Mouse (Mus musculus): ENCODE data around the gene Yap1. TPM values are rescaled to one million over a fixed set of nuclear protein-coding genes. Genes with fewer than 3 reads are reported as not detected.

Gene Yap1
- polyA plus RNA-seq, 1 experiment = 12.5 TPM

- no peak overlapping the region for H3K27ac ChIP-seq (ENCODE audit: insufficient read depth, low read length)
- peaks cover 5% of the 10 kb centered on the region; the same call in 1 of the 2 replicates for H3K4me1 ChIP-seq (ENCODE audit: control insufficient read depth, insufficient read depth, low read length)
- TF ChIP-seq CTCF (IDR thresholded peaks at IDR 0.05; ENCODE audit: extremely low read depth, insufficient read depth, low read length) (no peak), POLR2A (IDR thresholded peaks at IDR 0.05; ENCODE audit: extremely low read depth, insufficient read depth, low read length) (no peak)
- H3K4me3 ChIP-seq (ENCODE audit: insufficient read depth, low read length) = no peak overlapping the region
Measured at GRCm38 (mm10) chr9:7979153-7979916, 25.1 kb downstream of the Yap1 start.

- Histone ChIP-seq H3K4me3 (ENCODE audit: insufficient read depth, low read length) (no peak overlapping the region), H3K27ac (ENCODE audit: insufficient read depth, low read length) (no peak overlapping the region)
- no peak for TF ChIP-seq POLR2A (IDR thresholded peaks at IDR 0.05; ENCODE audit: extremely low read depth, insufficient read depth, low read length)
- no peak for TF ChIP-seq CTCF (IDR thresholded peaks at IDR 0.05; ENCODE audit: extremely low read depth, insufficient read depth, low read length)
Measured at GRCm38 (mm10) chr9:7978502-7978901, 25.9 kb downstream of the Yap1 start.

DNA sequence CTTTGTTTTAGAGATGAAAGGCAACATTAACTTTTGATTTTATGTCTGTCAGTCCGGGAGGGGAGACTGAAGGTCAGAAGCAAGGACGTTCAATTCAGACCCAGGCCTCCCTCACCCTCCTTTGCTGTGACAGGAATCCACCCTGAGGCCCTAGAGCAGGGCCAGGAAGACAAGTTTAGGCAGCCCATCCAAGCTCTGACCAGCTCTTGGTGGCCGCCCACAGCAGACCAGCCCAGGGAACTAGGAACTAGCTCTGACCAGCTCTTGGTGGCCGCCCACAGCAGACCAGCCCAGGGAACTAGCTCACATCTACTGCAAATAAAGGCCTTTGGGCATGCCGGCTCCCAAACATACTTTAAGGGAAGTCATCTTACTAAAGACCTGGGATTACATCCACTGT lies 26.8 kb downstream of the Yap1 start:
- Histone ChIP-seq H3K27ac (ENCODE audit: insufficient read depth, low read length) (no peak overlapping the region), H3K4me3 (ENCODE audit: insufficient read depth, low read length) (no peak overlapping the region), H3K4me1 (ENCODE audit: control insufficient read depth, insufficient read depth, low read length) (peaks cover 5% of the 10 kb centered on the region; the same call in 1 of the 2 replicates)
- TF ChIP-seq CTCF (IDR thresholded peaks at IDR 0.05; ENCODE audit: extremely low read depth, insufficient read depth, low read length) (no peak), POLR2A (IDR thresholded peaks at IDR 0.05; ENCODE audit: extremely low read depth, insufficient read depth, low read length) (no peak)

More at GRCm38 (mm10) chr9:7978502-7978901, 25.9 kb downstream of the Yap1 start:
- peaks cover 5% of the 10 kb centered on the region; the same call in 1 of the 2 replicates for H3K4me1 ChIP-seq (ENCODE audit: control insufficient read depth, insufficient read depth, low read length)

- Histone ChIP-seq H3K4me3 (ENCODE audit: insufficient read depth, low read length) (no peak overlapping the region), H3K4me1 (ENCODE audit: control insufficient read depth, insufficient read depth, low read length) (no peaks in the 10 kb centered on the region), H3K27ac (ENCODE audit: insufficient read depth, low read length) (no peak overlapping the region)
- TF ChIP-seq CTCF (IDR thresholded peaks at IDR 0.05; ENCODE audit: extremely low read depth, insufficient read depth, low read length) (no peak), POLR2A (IDR thresholded peaks at IDR 0.05; ENCODE audit: extremely low read depth, insufficient read depth, low read length) (no peak)
Measured at GRCm38 (mm10) chr9:7971993-7972392, 32.4 kb downstream of the Yap1 start.

- no peak for TF ChIP-seq CTCF (IDR thresholded peaks at IDR 0.05; ENCODE audit: extremely low read depth, insufficient read depth, low read length)
- TF ChIP-seq POLR2A (IDR thresholded peaks at IDR 0.05; ENCODE audit: extremely low read depth, insufficient read depth, low read length) = no peak
- Histone ChIP-seq H3K27ac (ENCODE audit: insufficient read depth, low read length) (no peak overlapping the region), H3K4me3 (ENCODE audit: insufficient read depth, low read length) (no peak overlapping the region), H3K4me1 (ENCODE audit: control insufficient read depth, insufficient read depth, low read length) (no peaks in the 10 kb centered on the region)
Measured at GRCm38 (mm10) chr9:7967980-7968379, 36.4 kb downstream of the Yap1 start.

DNA sequence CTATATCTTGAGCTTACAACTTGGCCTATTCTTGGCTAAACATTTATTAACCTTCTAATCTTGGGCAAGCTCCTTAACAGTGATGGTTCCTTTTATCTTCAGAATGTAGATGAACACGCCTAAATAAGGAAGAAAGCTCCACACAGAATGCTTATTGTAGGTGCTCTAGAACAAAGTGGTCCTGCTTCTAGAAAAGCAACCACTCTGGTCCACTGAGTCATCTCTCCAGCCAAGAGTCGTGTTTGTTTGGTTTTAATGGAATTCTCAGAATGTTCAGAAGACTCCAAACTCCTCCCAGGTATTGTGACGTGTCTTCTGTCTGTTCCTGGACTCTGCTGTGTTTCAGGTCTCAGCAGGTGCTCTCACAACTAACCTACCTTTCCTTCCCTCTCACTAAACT lies 38.8 kb downstream of the Yap1 start:
- H3K27ac ChIP-seq (ENCODE audit: insufficient read depth, low read length) = no peak overlapping the region
- peaks cover 2% of the 10 kb centered on the region; the same call in 1 of the 2 replicates for H3K4me1 ChIP-seq (ENCODE audit: control insufficient read depth, insufficient read depth, low read length)
- H3K4me3 ChIP-seq (ENCODE audit: insufficient read depth, low read length) = no peak overlapping the region
- no peak for TF ChIP-seq CTCF (IDR thresholded peaks at IDR 0.05; ENCODE audit: extremely low read depth, insufficient read depth, low read length)
- TF ChIP-seq POLR2A (IDR thresholded peaks at IDR 0.05; ENCODE audit: extremely low read depth, insufficient read depth, low read length) = no peak

- TF ChIP-seq CTCF (IDR thresholded peaks at IDR 0.05; ENCODE audit: extremely low read depth, insufficient read depth, low read length) (no peak), POLR2A (IDR thresholded peaks at IDR 0.05; ENCODE audit: extremely low read depth, insufficient read depth, low read length) (no peak)
- Histone ChIP-seq H3K4me3 (ENCODE audit: insufficient read depth, low read length) (no peak overlapping the region), H3K4me1 (ENCODE audit: control insufficient read depth, insufficient read depth, low read length) (peaks cover 4% of the 10 kb centered on the region), H3K27ac (ENCODE audit: insufficient read depth, low read length) (no peak overlapping the region)
Measured at GRCm38 (mm10) chr9:7963867-7964266, 40.5 kb downstream of the Yap1 start.

DNA sequence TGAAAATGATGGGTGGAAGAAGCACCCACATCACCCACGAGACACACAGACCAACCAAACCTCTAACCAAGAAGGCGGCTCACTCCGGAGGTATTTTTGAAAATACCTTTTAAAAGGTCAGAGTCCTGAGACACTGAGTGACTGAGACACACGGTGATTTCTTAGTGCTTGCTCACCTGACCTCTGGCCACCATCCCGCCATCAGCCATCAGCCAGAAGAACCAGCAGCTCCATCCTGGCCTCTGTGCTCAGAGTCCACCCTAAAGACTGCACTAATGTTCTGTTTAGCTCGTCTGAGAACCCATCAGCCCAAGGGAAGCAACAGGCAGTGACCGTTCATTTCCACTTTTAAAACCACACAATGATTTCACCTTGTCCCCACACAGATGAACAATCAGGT lies 41.5 kb downstream of the Yap1 start:
- TF ChIP-seq POLR2A (IDR thresholded peaks at IDR 0.05; ENCODE audit: extremely low read depth, insufficient read depth, low read length) = no peak
- TF ChIP-seq CTCF (IDR thresholded peaks at IDR 0.05; ENCODE audit: extremely low read depth, insufficient read depth, low read length) = no peak
- Histone ChIP-seq H3K4me3 (ENCODE audit: insufficient read depth, low read length) (no peak overlapping the region), H3K27ac (ENCODE audit: insufficient read depth, low read length) (no peak overlapping the region), H3K4me1 (ENCODE audit: control insufficient read depth, insufficient read depth, low read length) (peaks cover 6% of the 10 kb centered on the region)

DNA sequence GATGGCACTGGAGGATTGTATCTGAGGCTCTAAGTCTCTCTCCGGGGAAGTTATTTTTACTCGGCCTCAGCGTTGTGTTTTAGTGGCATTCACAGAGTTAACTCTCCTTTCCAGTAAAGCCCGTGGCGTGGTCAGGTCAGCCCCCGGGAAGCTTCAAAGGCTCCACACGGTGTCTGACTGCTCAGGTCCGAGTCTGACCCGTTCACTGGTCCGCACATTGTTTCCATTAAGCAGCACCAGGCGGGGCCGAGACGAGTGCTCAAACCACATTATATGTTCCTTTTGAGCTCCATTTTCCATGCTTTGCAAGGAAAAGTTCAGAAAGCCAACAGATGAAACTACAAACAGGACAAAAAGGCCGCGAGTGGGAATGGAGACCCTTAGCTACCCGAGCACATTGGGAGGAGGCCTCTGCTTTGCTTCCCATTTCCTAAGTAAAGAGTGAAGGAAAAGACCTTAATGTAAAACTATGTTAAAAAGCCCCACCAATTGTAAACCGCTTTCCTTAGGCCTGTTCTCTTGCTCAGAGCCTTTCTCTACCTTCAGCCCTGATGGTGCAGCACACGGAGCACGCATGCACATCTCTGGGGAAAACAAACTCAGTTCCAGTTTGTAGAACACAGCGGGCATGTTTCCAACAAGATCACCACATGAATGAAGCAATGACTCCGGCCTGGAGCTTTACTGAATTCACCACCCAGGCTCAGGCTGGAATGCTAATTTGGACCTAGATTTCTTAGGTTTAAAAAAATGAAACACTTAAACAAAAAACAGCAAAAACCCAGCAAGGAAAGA lies 42.8 kb downstream of the Yap1 start:
- Histone ChIP-seq H3K4me1 (ENCODE audit: control insufficient read depth, insufficient read depth, low read length) (peaks cover 10% of the 10 kb centered on the region), H3K4me3 (ENCODE audit: insufficient read depth, low read length) (no peak overlapping the region), H3K27ac (ENCODE audit: insufficient read depth, low read length) (no peak overlapping the region)
- TF ChIP-seq CTCF (IDR thresholded peaks at IDR 0.05; ENCODE audit: extremely low read depth, insufficient read depth, low read length) = no peak
- TF ChIP-seq POLR2A (IDR thresholded peaks at IDR 0.05; ENCODE audit: extremely low read depth, insufficient read depth, low read length) = no peak

All from cortical plate, adult 2 months (tissue).